Mouse (Mus musculus) CD8-positive naive resting alpha-beta T cell, adult 57 days (primary cell): ENCODE measurements around the gene Gm45337. TPM values are rescaled to one million over a fixed set of nuclear protein-coding genes. Genes with fewer than 3 reads are reported as not detected.

ENCODE experiments used
- total RNA-seq: library from RNA; stranded (reverse); gene quantifications from one replicate; pipeline ENCODE4 v1.2.4, GENCODE M21; 2023

The Gm45337 gene
- not detected for total RNA-seq

DNA sequence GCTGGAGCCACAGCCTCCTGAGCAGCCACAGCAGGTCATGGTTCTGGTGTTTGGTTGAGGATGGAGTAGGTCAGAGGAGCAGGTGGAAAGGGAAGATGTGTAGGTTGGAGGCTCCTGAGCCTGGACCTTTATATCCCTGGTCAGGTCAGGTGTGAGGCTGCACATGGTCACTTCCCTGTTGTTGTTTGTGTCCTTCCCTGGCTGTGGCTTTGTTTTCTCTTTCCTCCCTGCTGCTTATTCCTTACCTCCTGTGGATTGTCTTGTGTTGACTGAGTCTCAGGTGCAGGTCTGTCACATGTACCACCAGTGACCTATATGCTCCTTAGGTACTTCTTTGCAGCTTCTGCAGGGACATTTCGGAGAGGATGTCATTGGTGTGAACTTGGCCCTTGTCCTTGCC lies at the start of gene Gm45337:
Gene Gm45337, minus strand, starts transcription at position 101 of the 400 bp plus-strand sequence.

GRCm38 (mm10) chr7:142190289-142190688 lies 45.9 kb upstream of the Gm45337 start, which contains the start of gene Gm10153:
Gm10153 (minus strand) TSS chr7:142190389.

DNA sequence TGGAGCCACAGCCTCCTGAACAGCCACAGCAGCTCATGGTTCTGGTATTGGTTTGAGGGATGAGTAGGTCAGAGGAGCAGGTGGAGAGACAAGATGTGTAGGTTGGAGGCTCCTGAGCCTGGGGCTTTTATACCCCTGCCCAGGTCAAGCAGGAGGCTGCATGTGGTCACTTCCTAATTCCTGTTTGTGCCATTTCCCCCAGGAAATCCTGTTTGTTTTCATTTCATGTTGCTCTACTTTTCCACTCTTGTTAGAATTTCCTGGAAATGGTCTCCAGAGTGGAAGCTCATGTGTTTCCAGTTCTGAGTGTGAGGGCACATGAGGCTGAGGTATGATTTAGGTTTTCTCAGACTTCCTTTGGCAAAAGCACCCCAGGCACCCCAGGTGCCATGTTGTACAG lies 31.5 kb upstream of the Gm45337 start, which contains the start of gene Krtap5-2:
Gene Krtap5-2, minus strand, starts transcription at position 101 of the 400 bp plus-strand sequence.

GRCm38 (mm10) chr7:142165639-142166038 lies 21.2 kb upstream of the Gm45337 start, which contains the start of gene Gm4553:
Gm4553 (minus strand) TSS chr7:142165739.

DNA sequence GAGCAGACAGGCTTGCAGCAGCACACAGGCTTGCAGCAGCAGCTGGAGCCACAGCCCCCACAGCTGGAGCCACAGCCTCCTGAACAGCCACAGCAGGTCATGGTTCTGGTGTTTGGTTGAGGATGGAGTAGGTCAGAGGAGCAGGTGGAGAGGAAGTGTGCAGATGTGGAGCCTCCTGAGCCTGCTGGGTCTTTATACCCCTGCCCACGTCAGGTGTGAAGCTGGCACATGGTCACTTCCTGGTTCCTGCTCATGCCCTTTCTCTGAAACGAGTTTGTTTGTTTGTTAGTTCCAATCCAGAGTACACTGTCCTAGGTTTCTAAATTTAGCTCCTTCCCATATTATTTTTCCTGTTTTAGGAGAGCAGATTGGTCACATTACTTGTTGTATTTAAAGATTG lies 12.6 kb upstream of the Gm45337 start, which contains the start of gene Gm29735:
Gene Gm29735, minus strand, starts transcription at position 101 of the 400 bp plus-strand sequence.

DNA sequence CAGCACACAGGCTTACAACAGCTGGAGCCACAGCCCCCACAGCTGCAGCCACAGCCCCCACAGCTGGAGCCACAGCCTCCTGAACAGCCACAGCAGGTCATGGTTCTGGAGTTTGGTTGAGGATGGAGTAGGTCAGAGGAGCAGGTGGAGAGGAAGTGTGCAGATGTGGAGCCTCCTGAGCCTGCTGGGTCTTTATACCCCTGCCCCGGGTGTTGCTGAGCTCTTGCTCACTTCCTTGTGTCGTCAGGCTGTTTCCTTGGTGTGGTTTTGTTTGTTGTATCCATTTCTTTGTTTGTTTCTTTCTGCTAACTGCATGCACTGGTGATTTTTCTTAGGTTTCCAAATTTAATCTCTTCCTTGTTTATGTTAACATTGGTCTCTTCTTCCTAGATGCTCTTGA lies 8.5 kb downstream of the Gm45337 start, which contains the start of gene Gm39115:
Gene Gm39115, minus strand, starts transcription at position 101 of the 400 bp plus-strand sequence.

GRCm38 (mm10) chr7:142120629-142121028 lies 23.8 kb downstream of the Gm45337 start, which contains the start of gene Gm45618:
Gm45618 (minus strand) TSS chr7:142120729.

GRCm38 (mm10) chr7:142095183-142095931 lies 49.0 kb downstream of the Gm45337 start, which contains the start of gene Dusp8:
Dusp8 (minus strand) TSS chr7:142095843.

Other genes starting within 250 kb of the Gm45337 start
- 65.4 TPM for gene Tollip, start 226.1 kb downstream of the Gm45337 start, total RNA-seq
- gene Brsk2, start 194.9 kb downstream of the Gm45337 start, total RNA-seq: not detected
- 56.5 TPM for gene Mob2, start 83.5 kb downstream of the Gm45337 start, total RNA-seq
- 3.0 TPM for gene Dusp8, start 48.8 kb downstream of the Gm45337 start, total RNA-seq
- gene Gm45618, start 23.9 kb downstream of the Gm45337 start, total RNA-seq: not detected
- gene Gm39115, start 8.6 kb downstream of the Gm45337 start, total RNA-seq: not detected
- gene Gm29735, start 12.5 kb upstream of the Gm45337 start, total RNA-seq: not detected
- not detected for gene Gm4553, start 21.1 kb upstream of the Gm45337 start, total RNA-seq
- not detected for gene Krtap5-2, start 31.4 kb upstream of the Gm45337 start, total RNA-seq
- not detected for gene Gm10153, start 45.8 kb upstream of the Gm45337 start, total RNA-seq
- gene Krtap5-3, start 56.8 kb upstream of the Gm45337 start, total RNA-seq: not detected
- not detected for gene Gm7579, start 67.3 kb upstream of the Gm45337 start, total RNA-seq
- gene Krtap5-5, start 85.4 kb upstream of the Gm45337 start, total RNA-seq: not detected
- not detected for gene Gm40460, start 96.5 kb upstream of the Gm45337 start, total RNA-seq
- not detected for gene Gm2431, start 113.7 kb upstream of the Gm45337 start, total RNA-seq
- gene Gm4559, start 129.8 kb upstream of the Gm45337 start, total RNA-seq: not detected
- not detected for gene Krtap5-1, start 152.5 kb upstream of the Gm45337 start, total RNA-seq
- not detected for gene Krtap5-4, start 158.9 kb upstream of the Gm45337 start, total RNA-seq
- 14.5 TPM for gene Ifitm10, start 229.1 kb upstream of the Gm45337 start, total RNA-seq
- gene Gm49369, start 238.1 kb upstream of the Gm45337 start, total RNA-seq: 3.6 TPM
- 213 TPM for gene Ctsd, start 243.4 kb upstream of the Gm45337 start, total RNA-seq